Mouse (Mus musculus) kidney, adult 2 months (tissue): ENCODE results near the gene Prickle3.

Source experiments
- CTCF ChIP-seq: fragments of 200-500 bp; conservative IDR thresholded peaks from 2 replicates; pipeline ENCODE4 v1.5.1; 2011; ENCODE audit warnings: low read depth, mild to moderate bottlenecking, control low read depth, low read length, moderate library complexity, mixed read lengths; ENCODE audit not compliant: insufficient read depth, insufficient read length
- POLR2A ChIP-seq: fragments of 200-500 bp; IDR thresholded peaks from one replicate; pipeline ENCODE4 v1.6.1; 2011; ENCODE audit warnings: low read depth, low read length, control low read depth

- TF ChIP-seq CTCF = no peak
- TF ChIP-seq POLR2A = no peak
Measured at GRCm38 (mm10) chrX:7688321-7688720, 31.3 kb downstream of the Prickle3 start.
